Mouse (Mus musculus) megakaryocyte, embryonic 14.5 days (primary cell): ENCODE measurements around the gene Fars2.

Experiments
- FLI1 ChIP-seq: IDR thresholded peaks from 2 replicates; pipeline ENCODE4 v1.6.1; 2012; ENCODE audit warnings: low read length, inconsistent platforms, mixed read lengths
- GATA1 ChIP-seq: IDR thresholded peaks from 3 replicates; pipeline ENCODE4 v1.6.1; 2012; ENCODE audit warnings: mixed read lengths, low read length, inconsistent platforms, borderline replicate concordance

DNA sequence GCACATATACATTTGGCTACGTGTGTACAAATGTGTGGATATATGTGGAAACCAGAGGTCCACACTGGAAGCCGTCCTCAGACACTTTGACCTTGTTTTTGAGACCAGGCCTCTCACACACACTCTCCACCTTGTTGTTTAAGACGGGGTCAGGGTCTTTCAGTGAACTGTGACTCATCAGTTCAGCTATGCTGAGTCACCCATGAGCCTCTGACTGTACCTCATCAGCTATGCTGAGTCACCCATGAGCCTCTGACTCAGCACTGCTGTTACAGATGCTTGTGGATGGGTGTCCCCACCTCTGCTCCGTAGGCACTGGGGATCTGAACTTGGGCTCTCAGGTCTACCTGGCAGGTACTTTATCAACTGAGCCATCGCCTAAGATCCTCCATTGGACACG, 85.8 kb downstream of the Fars2 start:
- TF ChIP-seq FLI1 (no peak), GATA1 (no peak)
